Mouse (Mus musculus) WW6 (cell line): ENCODE measurements around the gene Gapt.

Experiments used
- DNase-seq: peaks from one replicate; pipeline ENCODE4 v3.0.0-alpha.2; 2013; ENCODE audit warnings: low read depth, low spot score

Gene Gapt

GRCm38 (mm10) chr13:110346707-110347106, 10.3 kb downstream of the Gapt start:
- DNase-seq: no peak

GRCm38 (mm10) chr13:110342602-110343001, 14.4 kb downstream of the Gapt start:
- no peak for DNase-seq

GRCm38 (mm10) chr13:110332958-110333597, 23.9 kb downstream of the Gapt start:
- DNase-seq: no peak

GRCm38 (mm10) chr13:110318746-110319145, 38.3 kb downstream of the Gapt start:
- no peak for DNase-seq

- no peak for DNase-seq
Measured at GRCm38 (mm10) chr13:110307188-110307587, 49.8 kb downstream of the Gapt start.
